Mouse (Mus musculus) neural tube, embryonic 14.5 days (tissue): ENCODE results near the gene Cyp2w1. TPM values are rescaled to one million over a fixed set of nuclear protein-coding genes. Genes with fewer than 3 reads are reported as not detected.
A peak's percentile ranks its signal among the peaks of the same experiment; 100 is the strongest.

ENCODE experiments used
- ATAC-seq: fragments of 200-750 bp; cut with Nextera tagmentation; 2 replicates; pipeline ENCODE4 v1.8.0; 2017; ENCODE audit warnings: low read depth, mild to moderate bottlenecking, moderate TSS enrichment, moderate library complexity
- H3K27ac ChIP-seq: fragments of 300-500 bp; sonication (generic); 2 replicates; pipeline ENCODE4 v1.5.1; 2014; ENCODE audit warnings: low read depth, mild to moderate bottlenecking, control low read depth, low read length, moderate library complexity, mixed read lengths
- H3K27me3 ChIP-seq: fragments of 300-500 bp; sonication (generic); 2 replicates; pipeline ENCODE4 v1.6.1; 2014; ENCODE audit warnings: low read length; ENCODE audit not compliant: control insufficient read depth, insufficient read depth
- H3K36me3 ChIP-seq: fragments of 300-500 bp; sonication (generic); 2 replicates; pipeline ENCODE4 v1.6.1; 2014; ENCODE audit warnings: low read length, mixed read lengths; ENCODE audit not compliant: control insufficient read depth, insufficient read depth
- H3K4me1 ChIP-seq: fragments of 300-500 bp; sonication (generic); 2 replicates; pipeline ENCODE4 v1.6.1; 2014; ENCODE audit warnings: low read length; ENCODE audit not compliant: control insufficient read depth, insufficient read depth
- H3K4me2 ChIP-seq: fragments of 300-500 bp; sonication (generic); 2 replicates; pipeline ENCODE4 v1.6.1; 2014; ENCODE audit warnings: mild to moderate bottlenecking, low read depth, low read length, control low read depth
- H3K4me3 ChIP-seq: fragments of 300-500 bp; sonication (generic); 2 replicates; pipeline ENCODE4 v1.5.1; 2014; ENCODE audit warnings: low read depth, low read length, control low read depth, mixed read lengths
- H3K9ac ChIP-seq: fragments of 300-500 bp; sonication (generic); replicated peaks from 2 replicates; pipeline ENCODE4 v1.6.1; 2014; ENCODE audit warnings: low read depth, mild to moderate bottlenecking, control low read depth, low read length, mixed read lengths
- H3K9me3 ChIP-seq: fragments of 300-500 bp; sonication (generic); 2 replicates; pipeline ENCODE4 v1.6.1; 2016; ENCODE audit warnings: low read length; ENCODE audit not compliant: control insufficient read depth
- WGBS: fragments of 180-500 bp; shearing (Covaris S2); extraction: QIAGEN DNeasy Blood & Tissue Kit; methylation state at CpG from one replicate; pipeline ENCODE4 v1.1.7; 2014; 5-methylcytosine and 5-hydroxymethylcytosine counted together
- polyA plus RNA-seq: library from polyadenylated mRNA; unstranded; fragments of >200 nt; fragmentation: Nextera tagmentation; extraction: Ambion mirVana; gene quantifications from 2 replicates; pipeline ENCODE4 v1.2.1, GENCODE M21; 2014

The Cyp2w1 gene
- polyA plus RNA-seq, 1 experiment from 2014 or later = not detected

DNA sequence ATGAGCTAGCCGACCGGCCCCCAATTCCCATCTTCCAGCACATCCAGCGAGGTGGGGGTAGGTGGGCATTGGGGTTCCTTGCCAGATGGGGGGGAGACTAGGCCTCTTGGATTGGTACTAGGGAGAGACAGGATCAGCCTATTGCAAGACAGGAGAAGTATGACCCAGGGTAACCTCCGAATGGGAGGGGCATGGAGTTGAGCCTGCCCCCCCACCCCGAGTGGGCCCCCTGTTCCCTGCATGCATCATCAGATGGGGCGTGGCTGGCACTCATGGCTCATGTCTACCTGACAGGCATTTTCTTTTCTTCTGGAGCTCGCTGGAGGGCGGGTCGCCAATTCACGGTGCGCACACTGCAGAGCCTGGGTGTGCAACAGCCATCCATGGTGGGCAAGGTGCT is 1.5 kb downstream of the Cyp2w1 start:
- H3K9ac ChIP-seq = no peak overlapping the region
- H3K27ac ChIP-seq = no peak overlapping the region
- no peaks in the 10 kb centered on the region for H3K4me1 ChIP-seq
- no peaks in the 10 kb centered on the region for H3K36me3 ChIP-seq
- WGBS = 89% methylated on average over 11 of the region's 11 CpGs
- H3K27me3 ChIP-seq = no peaks in the 10 kb centered on the region
- no peaks in the 10 kb centered on the region for H3K9me3 ChIP-seq
- H3K4me2 ChIP-seq = no peak overlapping the region
- ATAC-seq = no peak
- H3K4me3 ChIP-seq = no peak overlapping the region

DNA sequence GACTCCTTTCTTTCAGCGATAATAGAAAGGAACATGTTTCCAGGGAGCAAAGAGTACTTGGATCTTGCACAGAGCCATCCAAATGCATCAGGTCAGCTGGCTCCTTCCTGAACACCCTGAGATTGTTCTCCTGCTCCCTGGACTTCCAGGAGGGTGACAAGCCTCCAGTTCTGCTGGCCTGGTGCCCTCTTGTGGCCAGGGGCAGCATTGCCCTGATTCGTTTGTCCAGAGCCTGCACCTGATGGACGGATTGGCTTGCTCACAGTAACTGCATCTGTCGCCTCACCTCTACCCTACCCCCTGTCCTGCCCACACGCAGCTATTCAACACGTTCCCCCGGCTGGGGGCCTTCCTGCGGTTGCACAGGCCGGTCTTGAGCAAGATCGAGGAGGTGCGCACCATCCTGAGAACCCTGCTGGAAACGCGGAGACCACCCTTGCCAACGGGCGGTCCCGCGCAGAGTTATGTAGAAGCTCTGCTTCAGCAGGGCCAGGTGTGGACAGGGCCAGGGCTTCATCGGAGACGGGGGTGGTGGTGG is 2.9 kb downstream of the Cyp2w1 start:
- no peaks in the 10 kb centered on the region for H3K27me3 ChIP-seq
- no peak overlapping the region for H3K4me2 ChIP-seq
- WGBS = 38% methylated on average over 19 of the region's 19 CpGs
- H3K27ac ChIP-seq = no peak overlapping the region
- H3K4me3 ChIP-seq = no peak overlapping the region
- no peak for ATAC-seq
- H3K4me1 ChIP-seq = no peaks in the 10 kb centered on the region
- no peak overlapping the region for H3K9ac ChIP-seq
- no peaks in the 10 kb centered on the region for H3K36me3 ChIP-seq
- no peaks in the 10 kb centered on the region for H3K9me3 ChIP-seq

DNA sequence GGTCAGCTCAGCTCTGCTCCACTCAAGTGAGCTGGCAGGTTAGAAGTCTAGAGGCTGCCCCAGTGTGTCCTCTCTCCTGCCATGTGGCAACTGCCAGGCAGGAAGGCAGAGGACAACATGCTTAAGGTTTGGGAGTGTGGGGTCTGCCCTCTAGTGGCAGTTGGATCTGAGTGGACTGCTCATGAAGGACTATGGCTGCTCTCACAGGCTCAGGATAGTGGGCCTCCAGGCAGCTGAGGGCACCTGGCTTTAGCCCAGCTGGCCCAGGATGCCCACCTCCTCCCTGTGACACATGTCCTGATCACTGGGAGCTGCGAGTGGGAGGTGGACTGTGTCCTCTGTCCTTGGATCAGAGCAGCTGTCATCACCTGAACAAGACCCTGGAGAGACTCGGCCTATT is 6.2 kb downstream of the Cyp2w1 start:
- H3K9ac ChIP-seq = no peak overlapping the region
- no peak overlapping the region for H3K4me2 ChIP-seq
- no peak overlapping the region for H3K27ac ChIP-seq
- ATAC-seq = no peak
- H3K4me1 ChIP-seq = no peaks in the 10 kb centered on the region
- H3K9me3 ChIP-seq = no peaks in the 10 kb centered on the region
- H3K36me3 ChIP-seq = no peaks in the 10 kb centered on the region
- no peak overlapping the region for H3K4me3 ChIP-seq
- 77% methylated on average over 2 of the region's 2 CpGs for WGBS
- no peaks in the 10 kb centered on the region for H3K27me3 ChIP-seq

DNA sequence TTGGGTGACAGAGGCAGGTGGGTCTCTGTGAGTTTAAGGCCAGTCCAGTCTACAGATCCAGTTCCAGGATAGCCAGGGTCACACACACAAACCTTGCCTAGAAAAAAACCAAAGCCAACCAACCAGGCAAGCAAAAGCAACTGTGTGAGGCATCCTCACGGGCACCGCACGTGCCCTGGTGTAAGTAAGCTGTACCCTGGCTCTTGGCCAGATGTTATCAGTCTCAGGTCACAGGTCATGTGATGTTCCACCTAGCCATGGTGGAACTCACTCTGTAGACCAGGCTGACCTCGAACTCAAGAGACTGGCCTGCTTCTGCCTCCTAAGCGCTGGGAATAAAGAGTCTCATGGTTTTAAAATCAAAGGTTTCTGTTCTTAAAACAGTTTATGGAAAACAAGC is 6.8 kb downstream of the Cyp2w1 start:
- no peaks in the 10 kb centered on the region for H3K36me3 ChIP-seq
- no peak overlapping the region for H3K4me3 ChIP-seq
- no peaks in the 10 kb centered on the region for H3K27me3 ChIP-seq
- no peak for ATAC-seq
- H3K9ac ChIP-seq = no peak overlapping the region
- WGBS = 93% methylated on average over 5 of the region's 5 CpGs
- H3K4me2 ChIP-seq = no peak overlapping the region
- H3K27ac ChIP-seq = no peak overlapping the region
- H3K9me3 ChIP-seq = no peaks in the 10 kb centered on the region
- 0 out of 2 replicates have a peak, but pooled peaks cover under 1% of the 10 kb centered on the region for H3K4me1 ChIP-seq

DNA sequence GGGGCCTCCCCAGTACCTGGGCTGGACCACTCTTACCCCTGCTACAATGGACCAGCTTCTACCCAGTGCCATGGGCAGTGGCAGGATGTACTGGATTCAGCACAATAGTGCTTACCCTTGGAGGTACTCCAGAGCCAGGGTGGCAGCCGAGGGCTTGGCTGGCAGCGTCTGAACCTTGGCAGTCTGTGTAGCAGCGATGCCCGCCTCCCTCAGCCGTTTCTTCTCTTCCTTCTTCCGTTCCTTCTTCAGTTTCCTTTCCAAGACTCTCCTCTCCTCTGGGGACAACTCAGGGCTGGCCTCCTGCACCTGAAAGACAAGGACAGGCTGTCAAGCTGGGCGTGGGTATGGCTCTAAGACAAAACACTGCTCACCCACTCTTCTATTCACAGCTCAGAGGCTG is 11.4 kb downstream of the Cyp2w1 start:
- no peaks in the 10 kb centered on the region for H3K27me3 ChIP-seq

DNA sequence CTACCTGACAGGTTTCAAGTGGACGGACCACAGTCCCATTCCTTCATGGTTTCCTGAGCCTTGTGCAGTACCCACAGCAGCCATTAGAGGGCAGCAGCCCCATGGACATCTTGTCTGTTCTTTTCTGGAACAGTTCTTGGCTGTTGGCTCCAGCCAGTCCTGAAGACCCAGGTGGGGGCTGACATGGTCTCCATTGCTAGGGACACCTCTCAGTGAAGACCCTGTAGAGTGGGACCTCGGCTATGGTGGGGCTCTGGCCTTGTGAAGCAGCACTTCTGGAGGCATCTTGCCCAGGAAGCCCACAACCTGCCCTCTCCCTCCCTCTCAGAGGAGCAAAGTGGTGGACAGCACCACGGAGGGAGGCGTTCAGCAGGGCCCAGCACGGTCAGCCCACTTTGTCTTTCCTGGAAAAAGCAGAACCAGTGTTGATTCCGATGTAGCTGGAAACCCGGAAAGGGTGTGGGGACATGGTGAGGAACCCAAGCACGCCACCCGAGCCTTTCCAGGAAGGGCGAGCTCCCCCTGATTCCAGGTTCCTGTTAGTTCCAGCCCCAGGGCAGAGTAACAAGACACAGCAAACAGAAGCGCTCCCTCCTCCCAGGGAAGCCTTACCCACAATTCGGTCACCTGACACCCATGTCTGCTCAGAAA is 12.0 kb downstream of the Cyp2w1 start:
- H3K27me3 ChIP-seq = no peaks in the 10 kb centered on the region
- no peak overlapping the region; the same call in 1 of the 2 replicates for H3K27ac ChIP-seq
- H3K9me3 ChIP-seq = no peaks in the 10 kb centered on the region
- H3K4me3 ChIP-seq = no peak overlapping the region
- H3K9ac ChIP-seq = no peak overlapping the region
- no peaks in the 10 kb centered on the region for H3K36me3 ChIP-seq
- no peak overlapping the region for H3K4me2 ChIP-seq
- H3K4me1 ChIP-seq = 0 out of 2 replicates have a peak, but pooled peaks cover 5% of the 10 kb centered on the region
- ATAC-seq = peak; percentile 68
- 49% methylated on average over 12 of the region's 12 CpGs for WGBS

More for the DNA sequence above, 11.4 kb downstream of the Cyp2w1 start:
- H3K4me1 ChIP-seq = 0 out of 2 replicates have a peak, but pooled peaks cover 5% of the 10 kb centered on the region
- H3K36me3 ChIP-seq = no peaks in the 10 kb centered on the region
- no peak overlapping the region for H3K4me3 ChIP-seq
- H3K27ac ChIP-seq = no peak overlapping the region
- no peak overlapping the region for H3K9ac ChIP-seq
- 77% methylated on average over 7 of the region's 7 CpGs for WGBS
- no peak overlapping the region for H3K4me2 ChIP-seq
- no peak for ATAC-seq
- H3K9me3 ChIP-seq = no peaks in the 10 kb centered on the region

DNA sequence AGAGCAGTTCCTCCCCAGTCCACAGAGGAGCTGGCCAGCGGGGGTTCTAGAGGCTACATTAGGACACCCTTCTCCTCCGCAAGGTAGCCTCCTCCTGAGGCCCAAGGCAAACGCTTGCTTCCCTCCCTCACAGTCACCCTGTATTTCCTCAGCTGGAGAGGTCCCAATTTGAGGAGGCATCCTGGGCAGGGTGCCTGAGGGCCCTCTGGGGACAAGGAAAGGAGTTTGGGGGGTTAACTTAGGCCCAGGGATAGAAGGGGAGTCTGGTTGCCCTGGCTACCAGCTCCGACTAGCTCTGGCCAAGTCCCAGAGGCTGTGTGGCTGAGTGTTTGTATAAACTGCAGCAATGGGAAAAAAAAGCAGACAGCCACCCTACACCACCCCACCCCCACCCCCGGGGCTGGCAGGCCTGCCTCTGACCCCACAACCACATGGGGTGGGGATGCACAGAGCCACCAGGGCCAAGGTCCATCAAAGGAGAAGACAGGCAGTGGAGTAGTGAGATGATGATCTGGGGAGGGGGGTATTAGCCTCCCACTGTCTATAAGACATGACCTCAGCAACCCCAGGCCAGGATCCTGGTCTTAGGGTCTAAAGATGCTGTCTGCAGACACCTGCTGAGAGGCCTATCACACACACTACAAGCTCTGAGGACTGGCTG is 12.6 kb downstream of the Cyp2w1 start:
- no peak overlapping the region; the same call in 1 of the 2 replicates for H3K27ac ChIP-seq
- ATAC-seq = peak; percentile 41
- no peaks in the 10 kb centered on the region for H3K9me3 ChIP-seq
- H3K27me3 ChIP-seq = no peaks in the 10 kb centered on the region
- H3K4me3 ChIP-seq = no peak overlapping the region
- no peak overlapping the region for H3K4me2 ChIP-seq
- H3K4me1 ChIP-seq = 0 out of 2 replicates have a peak, but pooled peaks cover 5% of the 10 kb centered on the region
- no peaks in the 10 kb centered on the region for H3K36me3 ChIP-seq
- no peak overlapping the region for H3K9ac ChIP-seq
- 32% methylated on average over 5 of the region's 5 CpGs for WGBS

DNA sequence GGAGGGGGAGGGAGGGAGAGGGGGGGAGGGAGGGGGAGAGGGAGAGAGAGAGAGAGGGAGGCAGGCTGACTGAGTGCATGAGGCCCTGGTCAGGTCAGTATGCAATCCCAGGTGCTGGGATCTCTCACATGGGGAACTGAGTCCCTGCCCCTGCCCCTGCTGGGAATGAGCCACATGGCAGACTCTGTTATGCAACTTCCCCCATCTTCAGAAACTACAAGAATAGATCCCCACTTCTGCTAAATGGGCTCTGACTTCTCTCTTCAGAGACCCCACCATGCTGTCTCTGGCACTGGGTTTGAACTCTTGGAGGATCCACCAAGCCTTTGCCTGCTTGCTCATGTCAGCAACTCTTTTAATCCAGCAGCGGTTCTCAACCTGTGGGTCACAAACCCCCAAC is 13.4 kb downstream of the Cyp2w1 start:
- no peak overlapping the region for H3K4me2 ChIP-seq
- no peak overlapping the region for H3K4me3 ChIP-seq
- no peak overlapping the region for H3K9ac ChIP-seq
- ATAC-seq = no peak
- H3K36me3 ChIP-seq = no peaks in the 10 kb centered on the region
- no peak overlapping the region for H3K27ac ChIP-seq
- H3K4me1 ChIP-seq = 0 out of 2 replicates have a peak, but pooled peaks cover 5% of the 10 kb centered on the region
- no peaks in the 10 kb centered on the region for H3K9me3 ChIP-seq
- WGBS = 85% methylated on average over 1 of the region's 1 CpGs
- H3K27me3 ChIP-seq = no peaks in the 10 kb centered on the region

DNA sequence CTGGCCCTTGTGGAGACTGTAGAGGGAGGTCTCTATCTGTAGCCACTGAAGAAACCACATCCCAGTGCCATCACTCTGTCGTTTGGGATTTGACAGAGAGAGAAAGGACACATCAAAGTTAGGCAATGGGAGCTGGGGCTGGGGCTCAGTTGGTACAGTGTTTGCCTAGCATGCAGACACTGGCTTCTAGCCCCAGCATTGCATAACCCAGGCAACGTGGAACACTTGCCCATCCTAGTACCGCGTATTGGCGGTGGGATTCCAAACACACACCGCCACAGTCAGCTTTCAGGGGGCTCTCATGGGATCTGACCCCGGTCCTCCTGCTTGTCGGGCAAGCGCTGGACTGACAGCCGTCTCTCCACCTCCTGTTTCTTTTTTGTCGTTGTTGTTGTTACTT is 14.1 kb downstream of the Cyp2w1 start:
- WGBS = 74% methylated on average over 11 of the region's 11 CpGs

More for the DNA sequence above, 14.1 kb downstream of the Cyp2w1 start:
- no peaks in the 10 kb centered on the region for H3K9me3 ChIP-seq
- no peak overlapping the region for H3K4me3 ChIP-seq
- H3K4me1 ChIP-seq = peaks cover 9% of the 10 kb centered on the region
- no peak overlapping the region for H3K4me2 ChIP-seq
- H3K9ac ChIP-seq = no peak overlapping the region
- H3K27ac ChIP-seq = no peak overlapping the region
- H3K36me3 ChIP-seq = no peaks in the 10 kb centered on the region
- no peak for ATAC-seq
- no peaks in the 10 kb centered on the region for H3K27me3 ChIP-seq
